ENCODE assay signal across 8 mouse cellular contexts in genomic region chr11:69758478-69758970, GRCm38 (mm10). TPM values are rescaled to one million over a fixed set of nuclear protein-coding genes. Genes with fewer than 3 reads are reported as not detected.
A peak's percentile ranks its signal among the peaks of the same experiment; 100 is the strongest.
DNase-seq lines count a peak whose midpoint lies in the region; ATAC-seq and TF ChIP-seq lines count a peak whose summit lies in the region.

Polr2a (minus strand) TSS chr11:69758637.

- TF ChIP-seq POLR2A in heart, adult 2 months (IDR thresholded peaks at IDR 0.05; ENCODE audit: insufficient read depth, low read depth, low read length) = peak; percentile 100

- H3K4me1 ChIP-seq in embryonic facial prominence, embryonic 13.5 days = peaks cover 43% of the 10 kb centered on the region
- peaks cover 4% of the 10 kb centered on the region; the same call in 1 of the 2 replicates for H3K4me1 ChIP-seq in heart, adult 2 months (ENCODE audit: control insufficient read depth, insufficient read depth, low read length)
- H3K4me1 ChIP-seq in limb, embryonic 13.5 days = peaks cover 52% of the 10 kb centered on the region
- peaks cover 40% of the 10 kb centered on the region for H3K4me1 ChIP-seq in midbrain, embryonic 16.5 days (ENCODE audit: control insufficient read depth, insufficient read depth, low read length)

- H3K36me3 ChIP-seq in embryonic facial prominence, embryonic 13.5 days = no peaks in the 10 kb centered on the region
- H3K36me3 ChIP-seq in heart, adult 2 months (ENCODE audit: control insufficient read depth, insufficient read depth, low read length) = peaks cover 7% of the 10 kb centered on the region
- no peaks in the 10 kb centered on the region for H3K36me3 ChIP-seq in limb, embryonic 13.5 days
- no peaks in the 10 kb centered on the region for H3K36me3 ChIP-seq in midbrain, embryonic 16.5 days (ENCODE audit: control insufficient read depth, insufficient read depth, low read length)

- H3K79me2 ChIP-seq in heart, adult 2 months (replicated peaks; ENCODE audit: control insufficient read depth, insufficient read depth, low read length) = no peaks in the 10 kb centered on the region

- intact Hi-C loops in heart, adult 2 months (cut with DNase I) = loop anchor here (1.0 to 2.0 kb wide), 6 partner anchors 44 to 162 kb away; partner anchors contain the start of genes Eif5a, Senp3 and Tmem256

- H3K27me3 ChIP-seq in embryonic facial prominence, embryonic 13.5 days = no peaks in the 10 kb centered on the region
- no peaks in the 10 kb centered on the region for H3K27me3 ChIP-seq in heart, adult 2 months (ENCODE audit: control insufficient read depth, insufficient read depth, low read length)
- no peaks in the 10 kb centered on the region for H3K27me3 ChIP-seq in limb, embryonic 13.5 days
- H3K27me3 ChIP-seq in midbrain, embryonic 16.5 days (ENCODE audit: control insufficient read depth, insufficient read depth, low read depth, low read length) = no peaks in the 10 kb centered on the region

- under 1% methylated on average over 36 of the region's 36 CpGs for WGBS in embryonic facial prominence, embryonic 13.5 days
- WGBS in heart, adult 2 months = under 1% methylated on average over 36 of the region's 36 CpGs
- WGBS in limb, embryonic 13.5 days = under 1% methylated on average over 28 of the region's 36 CpGs
- 0% methylated on average over 33 of the region's 36 CpGs for WGBS in midbrain, embryonic 16.5 days

- ATAC-seq in embryonic facial prominence, embryonic 13.5 days (ENCODE audit: insufficient number of reproducible peaks, insufficient read depth, low FRiP score, low TSS enrichment, low read depth) = peak; percentile 93
- peak; percentile 96 for ATAC-seq in limb, embryonic 13.5 days (ENCODE audit: low FRiP score, low read depth)
- peak; percentile 96 for ATAC-seq in midbrain, embryonic 16.5 days

- peak within 1 kb of the TSS; percentile 62 for H3K4me3 ChIP-seq in embryonic facial prominence, embryonic 13.5 days
- H3K4me3 ChIP-seq in heart, adult 2 months = peak within 1 kb of the TSS; percentile 66
- H3K4me3 ChIP-seq in limb, embryonic 13.5 days = peak within 1 kb of the TSS; percentile 65
- H3K4me3 ChIP-seq in midbrain, embryonic 16.5 days (ENCODE audit: low read depth, low read length) = peak within 1 kb of the TSS; percentile 53

- H3K27ac ChIP-seq in embryonic facial prominence, embryonic 13.5 days = peak within 1 kb of the TSS; percentile 99
- H3K27ac ChIP-seq in heart, adult 2 months = peak within 1 kb of the TSS; percentile 100
- H3K27ac ChIP-seq in limb, embryonic 13.5 days = peak within 1 kb of the TSS; percentile 98
- peak within 1 kb of the TSS; percentile 99 for H3K27ac ChIP-seq in midbrain, embryonic 16.5 days (ENCODE audit: low read length)

- no peak for TF ChIP-seq CTCF in heart, adult 2 months (IDR thresholded peaks at IDR 0.05)

- no peaks in the 10 kb centered on the region for H3K9me3 ChIP-seq in embryonic facial prominence, embryonic 13.5 days
- no peaks in the 10 kb centered on the region for H3K9me3 ChIP-seq in limb, embryonic 13.5 days
- no peaks in the 10 kb centered on the region for H3K9me3 ChIP-seq in midbrain, embryonic 16.5 days (replicated peaks; ENCODE audit: control insufficient read depth, low read length, poor library complexity, severe bottlenecking)

- H3K9ac ChIP-seq in embryonic facial prominence, embryonic 13.5 days = peak within 1 kb of the TSS; percentile 79
- peak within 1 kb of the TSS; percentile 76 for H3K9ac ChIP-seq in heart, adult 2 months (ENCODE audit: low read depth, low read length)
- H3K9ac ChIP-seq in limb, embryonic 13.5 days = peak within 1 kb of the TSS; percentile 79
- H3K9ac ChIP-seq in midbrain, embryonic 16.5 days (ENCODE audit: low read depth, low read length) = peak within 1 kb of the TSS; percentile 79

- peak; percentile 99 for DNase-seq in 3134 (ENCODE audit: extremely low read depth, insufficient read length, low spot score)
- peak; percentile 96 for DNase-seq in adrenal gland, postnatal 36 days
- peak; percentile 98 for DNase-seq in heart, adult 2 months
- DNase-seq in kidney, adult 8-10 months = peak; percentile 96
- DNase-seq in spleen, postnatal 10 days (ENCODE audit: low spot score in 2 of 2) = peak; percentile 97 to 98

- H3K4me2 ChIP-seq in embryonic facial prominence, embryonic 13.5 days = peak within 1 kb of the TSS; percentile 85
- peak within 1 kb of the TSS; percentile 91 for H3K4me2 ChIP-seq in limb, embryonic 13.5 days (replicated peaks)
- H3K4me2 ChIP-seq in midbrain, embryonic 16.5 days (ENCODE audit: low read length) = peak within 1 kb of the TSS; percentile 81

- TF ChIP-seq EP300 in heart, adult 2 months (IDR thresholded peaks at IDR 0.05; ENCODE audit: insufficient read depth, low read depth, low read length) = peak; percentile 97

RNA-seq across cellular contexts. Expression of gene Polr2a, which starts in this region (rescaled TPM):
- total RNA-seq in adrenal gland, postnatal 36 days (2021) = 10 to 100 TPM; 86.4 to 90.3 TPM
- polyA plus RNA-seq in embryonic facial prominence, embryonic 13.5 days (2015; fragmentation: Nextera tagmentation; extraction: Ambion mirVana) = 27.3 and 31.3 TPM in 2 replicates
- 10 to 100 TPM; 25.3 to 30.4 TPM for total RNA-seq in heart, adult 2 months (2021)
- polyA plus RNA-seq in heart, adult 2 months (2012; rRNA removed) = 15.6 and 20.2 TPM in 2 replicates
- 27.2 and 28.5 TPM in 2 replicates for polyA plus RNA-seq in limb, embryonic 13.5 days (2015; fragmentation: Nextera tagmentation; extraction: Ambion mirVana)
- polyA plus RNA-seq in midbrain, embryonic 16.5 days (2015; fragmentation: Nextera tagmentation; extraction: Ambion mirVana) = 13.0 and 15.5 TPM in 2 replicates

Comparison
In these comparisons a context has a peak if more than half of its experiments do, and no peak if none do; other contexts are left out.
1. Peak in every context shown above with its lines: DNase-seq, ATAC-seq, H3K4me3 ChIP-seq and H3K27ac ChIP-seq.